Mouse (Mus musculus): ENCODE results near the gene Pip5k1a.
"Not testable (repeated sequence)": the region's sequence is repeated elsewhere in the genome, so short reads cannot be mapped to it uniquely, and the experiment has no call there.

Pip5k1a gene

DNA sequence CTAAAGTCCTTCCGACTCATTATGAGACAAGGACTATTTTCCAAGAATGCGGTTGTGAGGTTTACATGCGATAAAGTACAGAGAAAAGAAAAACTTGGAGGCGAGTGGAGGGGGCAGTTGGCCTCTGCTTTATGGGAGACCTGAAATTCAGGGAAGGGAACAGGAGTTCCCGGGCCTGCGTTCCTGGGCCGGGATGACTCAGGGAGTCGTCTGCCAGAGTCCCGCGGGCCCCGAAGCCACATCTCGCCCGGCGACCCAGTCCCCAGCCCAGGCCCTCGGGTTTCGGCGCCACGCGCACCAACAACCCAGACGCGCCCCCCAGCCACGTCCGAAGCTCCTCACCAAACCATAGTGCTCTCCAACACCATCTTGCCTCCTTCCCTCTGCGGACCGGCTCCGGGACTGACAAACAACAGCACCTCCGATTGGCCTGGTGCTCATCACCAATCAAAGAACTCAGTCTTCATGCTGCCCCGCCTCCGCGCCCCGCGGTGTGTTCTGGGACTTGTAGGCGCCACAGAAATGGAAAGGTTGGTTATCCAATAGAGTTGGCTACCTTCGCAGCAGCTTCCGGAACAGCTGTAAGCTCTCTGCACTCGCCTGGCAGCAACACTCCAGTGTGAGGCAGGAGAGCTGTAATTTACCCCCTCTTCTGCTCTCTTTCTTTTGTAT lies 64.4 kb downstream of the Pip5k1a start, which contains the start of gene Psmd4:
Psmd4 (minus strand) TSS at position 449 of the 672 bp plus-strand sequence.
- peak; percentile 93 for DNase-seq (ENCODE audit: low read depth, low spot score)

DNA sequence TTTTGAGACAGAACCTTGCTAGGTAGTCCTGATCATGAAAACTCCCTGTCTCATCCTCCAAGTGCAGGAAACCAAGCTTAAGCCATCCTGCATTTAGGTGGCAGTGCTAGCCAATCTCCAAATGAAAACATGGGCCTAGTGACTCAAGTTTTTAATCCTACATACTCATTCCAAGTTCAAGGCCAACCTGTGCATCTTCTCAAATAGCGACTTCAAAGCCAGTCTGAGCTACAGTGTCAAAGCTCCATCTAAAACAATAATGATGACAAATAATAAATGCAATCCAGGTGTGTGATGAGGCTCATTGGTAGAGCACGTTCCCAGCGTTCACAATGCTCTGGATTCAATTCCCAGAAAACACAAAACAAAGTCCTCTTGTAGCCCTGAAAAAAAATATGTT lies 65.1 kb downstream of the Pip5k1a start:
- DNase-seq (ENCODE audit: low read depth, low spot score) = no peak

DNA sequence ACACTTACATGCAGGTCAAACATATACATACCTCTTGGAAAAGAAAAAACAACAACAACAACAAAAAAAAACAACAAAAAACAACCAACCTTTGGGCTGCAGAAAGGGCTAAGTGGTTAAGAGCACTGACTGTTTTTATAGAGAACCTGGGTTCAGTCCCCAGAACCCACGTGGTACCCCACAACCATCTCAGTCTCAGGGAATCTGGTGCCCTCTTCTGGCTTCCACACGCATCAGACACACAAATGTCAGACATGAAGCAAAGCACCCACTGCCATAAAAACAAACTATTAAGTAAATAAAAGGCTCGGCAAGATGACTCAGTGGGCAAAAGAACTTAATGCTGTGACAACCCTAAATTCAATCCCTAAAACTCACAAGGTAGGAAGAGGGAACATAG lies 76.8 kb downstream of the Pip5k1a start:
- no peak for DNase-seq (ENCODE audit: low read depth, low spot score)

DNA sequence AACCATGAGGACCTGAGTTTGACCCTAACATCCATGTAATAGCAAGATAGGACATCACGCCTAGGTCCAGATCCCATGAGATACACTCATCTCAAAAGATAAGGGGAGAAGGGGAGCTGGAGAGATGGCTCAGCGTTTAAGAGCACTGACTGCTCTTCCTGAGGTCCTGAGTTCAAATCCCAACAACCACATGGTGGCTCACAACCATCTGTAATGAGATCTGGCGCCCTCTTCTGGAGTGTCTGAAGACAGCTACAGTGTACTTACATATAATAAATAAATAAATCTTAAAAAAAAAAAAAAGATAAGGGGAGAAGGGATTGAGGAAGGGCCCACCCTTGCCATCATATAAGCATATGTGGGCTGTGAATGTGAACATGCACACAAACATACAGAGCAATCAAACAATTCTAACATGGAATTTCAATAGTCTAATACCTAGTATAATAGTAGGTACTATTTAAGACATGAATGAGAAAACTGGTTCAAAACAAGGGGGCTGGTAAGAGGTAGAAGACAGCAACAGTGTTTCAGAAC lies 77.4 kb downstream of the Pip5k1a start:
- not testable (repeated sequence) for DNase-seq (ENCODE audit: low read depth, low spot score)

DNA sequence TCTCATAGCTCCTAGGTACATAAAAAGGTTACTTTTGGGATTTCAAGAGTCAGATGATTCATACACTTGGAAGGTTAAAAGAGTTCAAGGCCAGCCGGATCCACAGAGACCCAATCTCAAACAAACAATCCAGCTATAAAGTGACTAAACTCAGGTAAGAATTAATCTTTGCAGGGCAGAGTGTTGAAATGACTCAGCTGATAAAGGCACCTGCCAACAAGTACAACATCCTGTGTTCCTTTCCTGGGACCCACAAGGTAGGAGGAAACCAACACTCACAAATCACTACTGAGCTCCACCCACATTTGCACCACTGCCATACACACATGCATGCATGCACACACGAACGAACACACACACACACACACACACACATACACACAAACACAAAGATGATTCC lies 78.1 kb downstream of the Pip5k1a start:
- no peak for DNase-seq (ENCODE audit: low read depth, low spot score)

DNA sequence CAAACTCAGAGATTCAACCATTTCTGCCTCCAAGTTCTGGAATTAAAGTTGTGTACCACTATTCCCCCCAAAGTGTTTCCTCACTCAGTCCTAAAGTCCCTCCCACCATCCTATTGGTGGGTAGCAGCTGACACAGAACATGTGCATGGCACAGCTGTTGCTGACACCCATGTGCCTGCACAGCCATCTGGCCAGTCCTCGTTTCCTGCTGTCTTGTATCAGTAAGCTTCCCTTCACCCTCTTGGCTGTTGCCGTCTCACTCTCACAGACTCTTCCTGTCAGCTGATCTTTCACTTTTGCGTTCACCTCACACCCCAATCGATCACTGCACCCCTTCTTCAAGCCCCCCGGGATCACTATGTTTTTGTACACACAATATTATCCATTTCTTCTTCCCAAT lies 79.0 kb downstream of the Pip5k1a start:
- no peak for DNase-seq (ENCODE audit: low read depth, low spot score)

DNA sequence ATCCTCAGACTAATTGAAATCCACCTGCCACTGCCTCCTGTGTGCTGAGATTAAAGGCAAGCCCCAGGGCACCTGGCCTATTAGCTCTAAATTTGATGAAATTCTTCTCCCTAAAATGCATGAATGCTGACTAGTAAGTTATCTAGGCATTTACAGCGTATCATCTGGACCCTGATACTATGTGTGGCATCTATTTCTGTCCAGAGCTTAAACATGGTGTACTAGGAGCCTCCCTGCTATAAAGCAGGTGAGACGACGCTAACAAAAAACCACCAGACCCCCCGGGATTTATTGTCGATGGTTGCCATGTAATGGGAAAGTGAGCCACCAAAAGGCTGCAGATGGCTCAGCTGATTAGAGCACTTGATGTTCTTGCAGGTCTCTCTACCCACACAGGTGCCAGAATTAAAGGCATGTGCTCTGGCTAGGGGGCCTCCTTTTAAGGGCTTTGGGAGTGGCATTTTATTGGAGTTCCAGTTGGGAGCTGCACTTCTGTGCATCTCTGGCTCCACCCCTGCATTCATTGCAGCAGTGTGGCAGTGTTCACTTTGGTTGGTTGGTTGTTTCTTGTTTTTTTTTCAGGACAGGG lies 79.6 kb downstream of the Pip5k1a start:
- DNase-seq (ENCODE audit: low read depth, low spot score) = no peak

DNA sequence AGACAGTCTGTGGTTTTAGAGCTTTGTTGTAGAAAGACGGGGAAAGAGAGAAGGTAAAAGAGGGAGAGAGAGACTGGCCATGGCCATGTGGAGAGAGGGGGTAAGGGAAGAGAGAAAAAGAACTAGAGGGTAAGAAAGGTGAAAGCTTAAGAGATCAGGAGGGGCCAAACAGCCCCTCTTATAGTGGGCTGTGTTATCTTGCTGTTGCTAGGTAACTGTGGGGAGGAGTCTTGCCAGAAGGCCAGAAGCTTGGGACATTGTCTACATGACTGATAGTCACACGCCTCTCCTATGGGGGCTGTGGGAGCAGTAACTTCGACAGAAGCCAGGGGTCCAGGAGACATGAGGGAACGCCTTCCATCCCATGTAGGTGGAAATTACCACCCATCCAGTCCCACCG lies 81.5 kb downstream of the Pip5k1a start:
- no peak for DNase-seq (ENCODE audit: low read depth, low spot score)

DNA sequence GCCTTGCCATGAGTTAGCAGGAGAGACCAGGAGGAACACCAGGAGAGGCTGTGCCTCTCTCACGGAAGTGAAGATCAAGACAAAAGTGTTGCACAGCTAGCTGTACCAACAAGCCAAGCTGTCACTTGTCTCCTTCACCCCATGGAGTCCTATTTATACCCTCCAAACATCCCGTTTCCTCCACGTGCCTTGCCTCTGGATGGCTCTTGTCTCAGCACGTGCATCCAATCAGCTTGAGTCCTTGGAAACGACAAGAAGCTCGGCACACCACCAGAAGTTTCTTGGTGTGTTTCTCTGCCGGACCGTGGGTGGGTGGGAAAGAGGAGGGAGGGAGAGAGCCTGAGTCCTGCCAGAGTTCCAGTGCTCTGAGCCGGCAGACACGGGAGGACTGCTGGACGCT lies 82.2 kb downstream of the Pip5k1a start:
- DNase-seq (ENCODE audit: low read depth, low spot score) = no peak

DNA sequence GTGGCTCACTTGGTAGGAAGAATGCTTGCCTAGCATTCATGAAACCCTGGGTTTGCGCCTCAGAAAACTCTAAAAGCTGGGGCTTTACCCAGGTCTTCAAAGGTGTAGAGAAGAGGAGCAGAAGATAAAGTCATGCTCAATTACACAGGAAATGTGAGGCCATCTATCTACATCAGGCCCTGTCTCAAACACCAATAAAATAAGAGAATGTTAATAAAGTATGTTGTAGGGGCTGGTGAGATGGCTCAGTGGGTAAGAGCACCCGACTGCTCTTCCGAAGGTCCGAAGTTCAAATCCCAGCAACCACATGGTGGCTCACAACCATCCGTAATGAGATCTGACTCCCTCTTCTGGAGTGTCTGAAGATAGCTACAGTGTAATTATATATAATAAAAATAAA lies 85.8 kb downstream of the Pip5k1a start:
- DNase-seq (ENCODE audit: low read depth, low spot score) = not testable (repeated sequence)

DNA sequence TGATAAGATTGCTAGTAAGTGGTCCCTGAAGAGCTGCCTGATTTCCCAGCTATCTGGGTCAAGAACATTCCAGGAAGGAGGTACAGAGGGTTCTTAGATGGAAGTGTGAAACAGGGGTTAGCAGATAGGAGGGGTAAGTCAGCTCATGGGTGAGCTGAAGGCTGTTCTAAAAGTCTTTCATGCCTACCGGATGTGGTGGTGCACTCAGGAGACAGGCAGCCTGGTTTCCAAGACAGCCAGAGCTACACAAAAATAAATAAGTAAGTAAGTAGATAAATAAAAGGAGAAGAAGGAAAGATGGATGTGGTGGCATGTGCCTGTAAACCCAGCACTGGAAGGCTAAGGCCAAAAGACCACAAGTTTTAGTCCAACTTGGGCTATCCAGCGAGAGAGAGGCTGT lies 88.0 kb downstream of the Pip5k1a start:
- no peak for DNase-seq (ENCODE audit: low read depth, low spot score)

DNA sequence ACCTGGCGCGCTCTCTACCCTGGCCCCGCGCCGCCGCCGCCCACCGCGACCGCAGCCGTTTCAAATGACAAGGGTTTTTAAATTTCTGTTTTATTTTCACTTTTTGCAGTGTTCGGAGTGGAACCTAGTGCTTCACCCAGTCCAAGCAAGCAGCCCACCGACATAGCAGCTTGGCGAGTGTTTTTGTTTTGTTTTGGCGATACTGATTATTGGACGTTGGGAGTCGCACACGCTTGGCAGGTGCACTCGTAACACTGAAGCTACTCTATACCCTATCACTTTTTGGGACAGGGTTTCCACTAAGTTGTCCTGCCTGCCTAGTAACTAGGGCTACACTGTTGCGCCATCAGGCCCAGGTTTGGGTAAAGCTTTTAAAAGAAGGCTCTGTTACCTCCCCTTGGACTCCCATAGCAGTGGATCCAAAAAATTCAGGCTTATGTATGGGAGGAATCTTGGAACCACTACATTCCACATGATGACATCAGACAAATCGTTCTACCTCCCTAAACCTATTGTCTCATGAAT lies 90.1 kb downstream of the Pip5k1a start:
- no peak for DNase-seq (ENCODE audit: low read depth, low spot score)

DNA sequence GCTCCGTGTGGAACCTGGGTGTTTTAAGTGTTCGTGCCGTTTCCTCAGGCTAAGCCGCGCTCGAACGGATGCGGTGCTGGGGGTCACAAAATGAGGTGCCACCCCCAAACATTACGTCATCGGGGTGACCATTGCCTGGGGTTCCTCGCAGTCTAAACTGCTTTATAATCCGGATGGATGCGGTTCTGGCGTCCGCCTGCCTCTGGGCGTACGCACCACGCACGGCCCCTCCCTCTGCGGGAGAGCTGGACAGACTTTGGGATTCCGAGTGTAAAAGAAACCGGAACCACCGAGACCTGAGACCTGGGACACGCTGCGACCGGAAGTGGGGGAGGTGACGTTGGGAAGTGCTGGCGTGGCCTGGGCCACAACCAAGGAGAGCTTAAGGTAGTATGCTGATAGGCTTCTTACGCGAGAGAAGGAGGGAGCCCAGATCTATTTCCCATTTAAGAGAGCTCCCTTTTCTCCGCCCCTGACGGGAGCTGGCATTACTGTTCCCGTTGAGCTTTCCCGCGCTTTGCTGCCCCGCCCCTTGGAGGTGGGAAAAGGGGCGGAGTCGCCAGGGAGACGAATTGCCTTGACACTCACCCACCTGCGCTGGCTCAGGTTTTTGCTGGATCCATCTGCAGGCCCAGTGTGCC lies 90.7 kb downstream of the Pip5k1a start:
- peak; percentile 96 for DNase-seq (ENCODE audit: low read depth, low spot score)

DNA sequence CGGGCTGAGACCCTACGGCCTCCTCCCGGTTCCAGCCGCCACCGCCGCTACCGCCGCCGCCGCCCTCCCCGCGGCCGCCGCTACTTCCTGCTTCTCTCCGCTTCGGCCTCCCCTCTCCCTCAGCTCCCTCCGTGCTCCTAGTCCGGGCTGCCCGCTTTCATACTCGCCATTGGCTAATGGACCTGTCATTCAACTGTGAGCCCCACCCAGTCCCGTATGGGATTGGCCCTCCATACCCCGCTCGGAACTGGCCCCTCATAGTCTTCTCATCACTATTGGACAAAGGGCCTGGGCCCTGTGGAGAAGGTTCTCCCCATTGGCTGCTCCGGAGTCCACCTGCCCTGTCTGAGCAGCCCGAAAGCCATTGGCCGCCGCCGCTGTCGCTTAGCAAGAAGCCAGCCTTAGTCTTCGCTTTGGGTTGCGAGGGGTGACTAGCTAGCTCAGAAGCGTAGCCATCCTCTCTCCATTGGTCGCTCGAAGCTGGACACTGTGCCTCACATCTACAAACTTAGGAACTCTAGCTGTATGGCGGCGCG lies 91.3 kb downstream of the Pip5k1a start, which contains the start of gene Zfp687:
Zfp687 (minus strand) TSS at position 112 of the 536 bp plus-strand sequence.
- peak; percentile 97 for DNase-seq (ENCODE audit: low read depth, low spot score)

DNA sequence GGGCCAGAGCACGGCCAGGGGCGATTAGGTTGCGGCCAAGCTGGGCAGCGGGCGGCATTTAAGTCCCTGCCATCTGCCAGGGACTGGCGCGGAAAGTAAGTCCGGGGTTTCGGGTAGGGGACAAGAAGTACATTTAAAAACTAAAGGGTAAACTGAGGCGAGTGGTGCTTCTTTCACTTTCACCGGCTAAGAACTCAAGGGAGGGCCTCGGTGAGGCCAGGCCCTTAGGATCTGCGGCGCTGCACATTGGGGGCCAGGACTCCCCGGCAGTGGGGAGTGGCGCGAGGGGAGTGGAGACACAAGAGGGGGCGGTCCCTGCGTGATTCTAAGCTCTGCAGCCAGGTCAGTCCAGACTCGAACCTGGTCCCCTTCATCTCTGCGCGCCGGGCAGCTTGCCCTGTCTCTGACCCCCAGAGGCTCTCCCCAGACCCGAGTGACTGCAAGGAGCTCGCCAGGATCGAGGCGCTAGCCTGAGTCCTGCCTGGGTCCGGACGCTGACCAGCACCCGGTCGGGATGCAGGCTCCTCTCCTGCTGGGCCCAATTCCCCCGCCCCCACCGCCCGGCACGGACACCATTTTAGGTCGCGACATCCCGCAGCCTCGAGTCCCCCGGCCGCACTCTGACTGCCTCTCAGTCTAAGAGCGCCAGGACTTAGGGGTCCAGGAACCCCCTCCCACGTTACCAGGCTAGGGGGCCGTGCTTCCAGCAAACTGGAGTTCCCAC lies 92.1 kb downstream of the Pip5k1a start:
- no peak for DNase-seq (ENCODE audit: low read depth, low spot score)

DNA sequence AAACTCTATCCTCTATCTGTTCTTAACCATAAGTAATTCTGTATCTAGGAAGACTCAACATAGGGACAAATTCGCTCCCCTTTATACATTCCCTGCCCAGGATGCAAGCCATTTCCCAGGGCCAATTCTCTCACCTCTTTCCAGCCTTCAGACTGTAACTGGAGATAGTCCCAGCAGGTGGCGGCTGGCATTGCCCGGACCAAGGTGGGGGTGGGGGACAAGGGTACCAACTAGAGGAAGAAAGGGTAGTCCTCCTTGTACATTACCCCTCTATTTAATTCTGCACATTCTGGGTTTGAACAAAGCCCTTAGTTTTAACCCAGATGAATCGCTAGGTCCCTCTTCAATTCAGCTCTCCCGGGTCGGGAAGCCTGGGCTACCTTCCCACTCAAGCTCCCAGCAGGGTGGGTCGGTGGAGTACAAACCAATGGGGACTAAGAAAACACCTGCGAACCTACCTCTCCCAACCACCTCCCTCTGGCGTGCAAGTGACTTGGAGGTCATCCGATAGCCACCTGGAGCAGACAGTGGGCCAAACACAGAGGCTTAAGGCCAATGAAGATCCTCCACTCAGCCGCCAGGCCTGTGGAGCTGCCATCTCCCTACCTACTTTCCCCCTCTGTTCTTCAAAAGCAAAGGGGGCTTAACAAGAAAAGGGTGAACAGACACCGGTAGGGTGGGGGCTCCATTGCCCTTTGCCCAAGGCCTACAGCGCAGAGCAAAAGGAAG lies 92.9 kb downstream of the Pip5k1a start:
- no peak for DNase-seq (ENCODE audit: low read depth, low spot score)

DNA sequence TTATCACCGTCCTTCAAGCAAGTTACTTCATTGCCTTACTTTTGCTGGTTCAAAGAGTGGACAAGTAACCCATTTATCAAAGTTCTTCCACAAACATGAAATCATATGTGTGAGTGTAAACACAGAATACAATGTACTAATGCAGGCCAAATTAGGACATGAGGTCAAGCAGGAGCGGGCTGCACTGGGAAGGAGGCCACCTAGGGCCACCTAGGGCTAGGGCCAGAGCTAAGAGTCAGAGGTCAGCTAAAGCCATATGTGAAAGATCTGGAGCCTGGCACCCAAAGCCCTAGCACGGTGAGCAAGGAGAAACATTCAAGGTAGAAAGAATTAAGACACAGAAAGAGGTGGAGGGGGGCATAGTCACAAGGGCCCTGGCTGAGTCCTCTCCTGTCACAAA lies 93.7 kb downstream of the Pip5k1a start:
- DNase-seq (ENCODE audit: low read depth, low spot score) = no peak

DNA sequence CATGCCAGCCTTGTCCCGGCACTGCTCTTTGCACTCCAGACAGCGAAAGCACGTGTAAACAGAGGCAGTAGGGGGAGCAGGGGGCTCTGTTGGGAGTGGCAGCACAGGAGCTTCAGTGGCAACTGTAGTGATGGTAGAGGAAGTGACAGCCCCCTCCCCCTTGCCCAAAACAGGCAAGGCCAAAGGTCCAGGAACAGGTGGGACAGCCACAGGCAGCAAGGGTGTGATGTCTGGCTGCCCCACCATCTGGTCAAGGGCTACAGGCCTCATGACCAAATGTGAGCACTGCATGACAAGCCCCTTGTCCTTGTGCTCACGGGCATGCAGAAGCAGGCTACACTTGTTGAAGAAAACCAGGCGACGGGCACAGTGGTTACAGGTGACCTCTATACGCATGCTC lies 96.3 kb downstream of the Pip5k1a start:
- no peak for DNase-seq (ENCODE audit: low read depth, low spot score)
